Mouse (Mus musculus): ENCODE measurements around the gene Cox6a1. TPM values are rescaled to one million over a fixed set of nuclear protein-coding genes. Genes with fewer than 3 reads are reported as not detected.
"Not testable (repeated sequence)": the region's sequence is repeated elsewhere in the genome, so short reads cannot be mapped to it uniquely, and the experiment has no call there.

Gene Cox6a1
- total RNA-seq, 4 experiments from 2014 or later, result 621 to 774 (median 709) TPM

GRCm38 (mm10) chr5:115349225-115349555, 409 bp upstream of the Cox6a1 start:
- no peak for DNase-seq (ENCODE audit: low spot score in 2 of 2)

- DNase-seq (ENCODE audit: low spot score in 2 of 2), result peak in 1 of 2 experiments; percentile 74
Observed at GRCm38 (mm10) chr5:115347564-115347963, 1.2 kb downstream of the Cox6a1 start.

GRCm38 (mm10) chr5:115341314-115342165, 7.2 kb downstream of the Cox6a1 start:
- DNase-seq (ENCODE audit: low spot score in 2 of 2), result no peak

- peak; percentile 66 to 87 for DNase-seq (ENCODE audit: low spot score in 2 of 2)
Observed at GRCm38 (mm10) chr5:115340577-115341313, 8.0 kb downstream of the Cox6a1 start, which contains the start of the genes Gatc and Triap1. Gene Gatc (minus strand): TSS chr5:115341178. Gene Triap1 (plus strand): TSS chr5:115341225.

GRCm38 (mm10) chr5:115340007-115340406, 8.8 kb downstream of the Cox6a1 start:
- DNase-seq (ENCODE audit: low spot score in 2 of 2), result no peak

GRCm38 (mm10) chr5:115333626-115334025, 15.2 kb downstream of the Cox6a1 start:
- DNase-seq (ENCODE audit: low spot score in 2 of 2), result no peak

GRCm38 (mm10) chr5:115330955-115331354, 17.8 kb downstream of the Cox6a1 start:
- DNase-seq (ENCODE audit: low spot score in 2 of 2), result peak in 1 of 2 experiments; percentile 42

GRCm38 (mm10) chr5:115327610-115328548, 20.9 kb downstream of the Cox6a1 start:
- DNase-seq (ENCODE audit: low spot score in 2 of 2), result peak in 1 of 2 experiments; percentile 29

- peak; percentile 88 to 94 for DNase-seq (ENCODE audit: low spot score in 2 of 2)
Observed at GRCm38 (mm10) chr5:115326875-115327609, 21.7 kb downstream of the Cox6a1 start, which contains the start of gene Srsf9. Gene Srsf9 (plus strand): TSS chr5:115327177.

GRCm38 (mm10) chr5:115326256-115326831, 22.4 kb downstream of the Cox6a1 start:
- no peak for DNase-seq (ENCODE audit: low spot score in 2 of 2)

- peak; percentile 79 to 80 for DNase-seq (ENCODE audit: low spot score in 2 of 2)
Observed at GRCm38 (mm10) chr5:115319004-115319940, 29.5 kb downstream of the Cox6a1 start.

- no peak for DNase-seq (ENCODE audit: low spot score in 2 of 2)
Observed at GRCm38 (mm10) chr5:115317645-115318328, 31.0 kb downstream of the Cox6a1 start.

GRCm38 (mm10) chr5:115316968-115317644, 31.7 kb downstream of the Cox6a1 start:
- no peak for DNase-seq (ENCODE audit: low spot score in 2 of 2)

GRCm38 (mm10) chr5:115313668-115313943, 35.2 kb downstream of the Cox6a1 start:
- DNase-seq (ENCODE audit: low spot score in 2 of 2), result no peak

GRCm38 (mm10) chr5:115312816-115313667, 35.7 kb downstream of the Cox6a1 start:
- DNase-seq (ENCODE audit: low spot score in 2 of 2), result no peak

GRCm38 (mm10) chr5:115312354-115312753, 36.4 kb downstream of the Cox6a1 start:
- DNase-seq (ENCODE audit: low spot score in 2 of 2), result no peak

GRCm38 (mm10) chr5:115302190-115302589, 46.6 kb downstream of the Cox6a1 start:
- DNase-seq (ENCODE audit: low spot score in 2 of 2), result not testable (repeated sequence)
